Mouse (Mus musculus): ENCODE results near the gene Shisa9. TPM values are rescaled to one million over a fixed set of nuclear protein-coding genes. Genes with fewer than 3 reads are reported as not detected.
"Not testable (repeated sequence)": the region's sequence is repeated elsewhere in the genome, so short reads cannot be mapped to it uniquely, and the experiment has no call there.

Gene Shisa9
- polyA plus RNA-seq (2015; fragmentation: Nextera tagmentation; extraction: Ambion mirVana): 13.8 and 16.9 TPM in 2 replicates

- H3K4me1 ChIP-seq (ENCODE audit: control insufficient read depth, insufficient read depth, low read length): peaks cover 29% of the 10 kb centered on the region
- 0% methylated on average over 38 of the region's 42 CpGs for WGBS
- peaks cover 14% of the 10 kb centered on the region for H3K27me3 ChIP-seq (ENCODE audit: control insufficient read depth, insufficient read depth, low read depth, low read length)
- H3K4me3 ChIP-seq (ENCODE audit: low read depth, low read length): peak within 1 kb of the TSS; percentile 78
- peak; percentile 79 for ATAC-seq
- peak within 1 kb of the TSS; percentile 93 for H3K4me2 ChIP-seq (ENCODE audit: low read length)
- H3K9me3 ChIP-seq (replicated peaks; ENCODE audit: control insufficient read depth, low read length, poor library complexity, severe bottlenecking): no peaks in the 10 kb centered on the region
- peak within 1 kb of the TSS; percentile 83 for H3K27ac ChIP-seq (ENCODE audit: low read length)
- H3K36me3 ChIP-seq (ENCODE audit: control insufficient read depth, insufficient read depth, low read length): no peaks in the 10 kb centered on the region
- H3K9ac ChIP-seq (ENCODE audit: low read depth, low read length): peak within 1 kb of the TSS; percentile 86
These were observed at the start of gene Shisa9 for GRCm38 (mm10) chr16:11983616-11984270. Shisa9 (plus strand) TSS chr16:11984113.

GRCm38 (mm10) chr16:11940477-11940876 is 43.4 kb upstream of the Shisa9 start:
- Histone ChIP-seq H3K36me3 (ENCODE audit: control insufficient read depth, insufficient read depth, low read length) (no peaks in the 10 kb centered on the region), H3K27me3 (ENCODE audit: control insufficient read depth, insufficient read depth, low read depth, low read length) (no peaks in the 10 kb centered on the region), H3K4me2 (ENCODE audit: low read length) (no peak overlapping the region), H3K27ac (ENCODE audit: low read length) (no peak overlapping the region), H3K9ac (ENCODE audit: low read depth, low read length) (no peak overlapping the region), H3K9me3 (replicated peaks; ENCODE audit: control insufficient read depth, low read length, poor library complexity, severe bottlenecking) (no peaks in the 10 kb centered on the region; the same call in 1 of the 2 replicates), H3K4me3 (ENCODE audit: low read depth, low read length) (no peak overlapping the region), H3K4me1 (ENCODE audit: control insufficient read depth, insufficient read depth, low read length) (no peaks in the 10 kb centered on the region)
- no peak for ATAC-seq

DNA sequence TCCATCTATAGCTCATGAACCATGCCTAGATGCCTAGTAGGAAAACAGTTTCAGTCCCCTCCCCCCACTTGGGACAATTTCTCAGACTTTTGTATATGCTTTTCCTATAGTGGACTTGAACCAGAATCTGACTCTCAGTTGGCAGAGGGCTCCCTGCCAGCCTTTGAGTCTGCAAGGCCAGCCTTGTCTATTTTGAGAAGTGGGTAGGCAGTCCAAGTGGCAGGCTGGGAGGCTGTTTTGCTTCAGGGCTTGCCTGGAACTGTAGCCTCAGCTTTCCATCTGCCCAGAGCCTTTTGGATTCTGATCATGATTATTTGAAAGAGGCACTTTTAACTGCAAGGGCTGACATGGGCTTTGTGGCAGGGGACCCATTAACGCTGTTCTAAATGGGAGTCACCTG is 23.2 kb upstream of the Shisa9 start:
- Histone ChIP-seq H3K4me1 (ENCODE audit: control insufficient read depth, insufficient read depth, low read length) (no peaks in the 10 kb centered on the region), H3K9me3 (replicated peaks; ENCODE audit: control insufficient read depth, low read length, poor library complexity, severe bottlenecking) (no peaks in the 10 kb centered on the region), H3K27me3 (ENCODE audit: control insufficient read depth, insufficient read depth, low read depth, low read length) (no peaks in the 10 kb centered on the region), H3K4me3 (ENCODE audit: low read depth, low read length) (no peak overlapping the region), H3K9ac (ENCODE audit: low read depth, low read length) (no peak overlapping the region), H3K4me2 (ENCODE audit: low read length) (no peak overlapping the region), H3K27ac (ENCODE audit: low read length) (no peak overlapping the region), H3K36me3 (ENCODE audit: control insufficient read depth, insufficient read depth, low read length) (no peaks in the 10 kb centered on the region)
- no peak for ATAC-seq
- 77% methylated on average over 1 of the region's 1 CpGs for WGBS

DNA sequence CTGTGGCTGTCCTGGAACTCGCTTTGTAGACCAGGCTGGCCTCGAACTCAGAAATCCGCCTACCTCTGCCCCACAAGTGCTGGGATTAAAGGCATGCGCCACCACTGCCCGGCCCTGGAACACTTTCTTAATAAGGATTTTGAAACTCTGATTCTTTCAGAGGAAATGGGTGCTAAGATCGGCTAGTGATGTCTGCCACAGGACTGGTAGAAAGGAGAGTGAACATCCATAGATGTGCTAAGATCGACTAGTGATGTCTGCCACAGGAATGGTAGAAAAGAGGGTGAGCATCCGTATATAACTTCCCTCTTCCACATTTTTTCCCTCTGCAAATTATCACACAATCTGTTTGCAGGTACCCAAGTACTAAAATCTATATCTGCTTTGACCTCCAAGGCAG is 17.9 kb upstream of the Shisa9 start:
- no peak overlapping the region for H3K27ac ChIP-seq (ENCODE audit: low read length)
- no peak overlapping the region for H3K4me2 ChIP-seq (ENCODE audit: low read length)
- H3K4me1 ChIP-seq (ENCODE audit: control insufficient read depth, insufficient read depth, low read length): no peaks in the 10 kb centered on the region
- WGBS: 90% methylated on average over 8 of the region's 8 CpGs
- H3K4me3 ChIP-seq (ENCODE audit: low read depth, low read length): no peak overlapping the region
- no peak overlapping the region for H3K9ac ChIP-seq (ENCODE audit: low read depth, low read length)
- no peaks in the 10 kb centered on the region for H3K36me3 ChIP-seq (ENCODE audit: control insufficient read depth, insufficient read depth, low read length)
- H3K9me3 ChIP-seq (replicated peaks; ENCODE audit: control insufficient read depth, low read length, poor library complexity, severe bottlenecking): no peaks in the 10 kb centered on the region
- H3K27me3 ChIP-seq (ENCODE audit: control insufficient read depth, insufficient read depth, low read depth, low read length): no peaks in the 10 kb centered on the region
- no peak for ATAC-seq

GRCm38 (mm10) chr16:11966810-11967209 is 17.1 kb upstream of the Shisa9 start:
- H3K27me3 ChIP-seq (ENCODE audit: control insufficient read depth, insufficient read depth, low read depth, low read length): not testable (repeated sequence)

GRCm38 (mm10) chr16:11967579-11967978 is 16.3 kb upstream of the Shisa9 start:
- Histone ChIP-seq H3K27me3 (ENCODE audit: control insufficient read depth, insufficient read depth, low read depth, low read length) (no peaks in the 10 kb centered on the region), H3K9ac (ENCODE audit: low read depth, low read length) (no peak overlapping the region), H3K4me3 (ENCODE audit: low read depth, low read length) (no peak overlapping the region), H3K4me2 (ENCODE audit: low read length) (no peak overlapping the region), H3K27ac (ENCODE audit: low read length) (no peak overlapping the region), H3K36me3 (ENCODE audit: control insufficient read depth, insufficient read depth, low read length) (no peaks in the 10 kb centered on the region), H3K9me3 (replicated peaks; ENCODE audit: control insufficient read depth, low read length, poor library complexity, severe bottlenecking) (no peaks in the 10 kb centered on the region), H3K4me1 (ENCODE audit: control insufficient read depth, insufficient read depth, low read length) (no peaks in the 10 kb centered on the region)
- WGBS: 72% methylated on average over 2 of the region's 2 CpGs
- ATAC-seq: no peak

More at GRCm38 (mm10) chr16:11966810-11967209, 17.1 kb upstream of the Shisa9 start:
- not testable (repeated sequence) for H3K36me3 ChIP-seq (ENCODE audit: control insufficient read depth, insufficient read depth, low read length); H3K4me3 ChIP-seq (ENCODE audit: low read depth, low read length); H3K4me2 ChIP-seq (ENCODE audit: low read length); H3K9ac ChIP-seq (ENCODE audit: low read depth, low read length); H3K27ac ChIP-seq (ENCODE audit: low read length); H3K9me3 ChIP-seq (replicated peaks; ENCODE audit: control insufficient read depth, low read length, poor library complexity, severe bottlenecking); ATAC-seq; H3K4me1 ChIP-seq (ENCODE audit: control insufficient read depth, insufficient read depth, low read length)
- WGBS: 90% methylated on average over 2 of the region's 5 CpGs

GRCm38 (mm10) chr16:11973707-11974106 is 10.2 kb upstream of the Shisa9 start:
- WGBS: 40% methylated on average over 4 of the region's 4 CpGs
- no peak for ATAC-seq

GRCm38 (mm10) chr16:11976737-11977136 is 7.2 kb upstream of the Shisa9 start:
- 78% methylated on average over 2 of the region's 2 CpGs for WGBS
- peaks cover 3% of the 10 kb centered on the region; the same call in 1 of the 2 replicates for H3K4me1 ChIP-seq (ENCODE audit: control insufficient read depth, insufficient read depth, low read length)
- no peak overlapping the region for H3K9ac ChIP-seq (ENCODE audit: low read depth, low read length)
- H3K9me3 ChIP-seq (replicated peaks; ENCODE audit: control insufficient read depth, low read length, poor library complexity, severe bottlenecking): no peaks in the 10 kb centered on the region
- no peak overlapping the region for H3K27ac ChIP-seq (ENCODE audit: low read length)
- H3K4me3 ChIP-seq (ENCODE audit: low read depth, low read length): no peak overlapping the region
- peaks cover 2% of the 10 kb centered on the region for H3K27me3 ChIP-seq (ENCODE audit: control insufficient read depth, insufficient read depth, low read depth, low read length)
- ATAC-seq: no peak
- H3K36me3 ChIP-seq (ENCODE audit: control insufficient read depth, insufficient read depth, low read length): no peaks in the 10 kb centered on the region
- no peak overlapping the region for H3K4me2 ChIP-seq (ENCODE audit: low read length)

More at GRCm38 (mm10) chr16:11973707-11974106, 10.2 kb upstream of the Shisa9 start:
- Histone ChIP-seq H3K36me3 (ENCODE audit: control insufficient read depth, insufficient read depth, low read length) (no peaks in the 10 kb centered on the region), H3K4me2 (ENCODE audit: low read length) (no peak overlapping the region), H3K27ac (ENCODE audit: low read length) (no peak overlapping the region), H3K4me3 (ENCODE audit: low read depth, low read length) (no peak overlapping the region), H3K4me1 (ENCODE audit: control insufficient read depth, insufficient read depth, low read length) (peaks cover 3% of the 10 kb centered on the region; the same call in 1 of the 2 replicates), H3K9me3 (replicated peaks; ENCODE audit: control insufficient read depth, low read length, poor library complexity, severe bottlenecking) (no peaks in the 10 kb centered on the region), H3K27me3 (ENCODE audit: control insufficient read depth, insufficient read depth, low read depth, low read length) (no peaks in the 10 kb centered on the region), H3K9ac (ENCODE audit: low read depth, low read length) (no peak overlapping the region)

DNA sequence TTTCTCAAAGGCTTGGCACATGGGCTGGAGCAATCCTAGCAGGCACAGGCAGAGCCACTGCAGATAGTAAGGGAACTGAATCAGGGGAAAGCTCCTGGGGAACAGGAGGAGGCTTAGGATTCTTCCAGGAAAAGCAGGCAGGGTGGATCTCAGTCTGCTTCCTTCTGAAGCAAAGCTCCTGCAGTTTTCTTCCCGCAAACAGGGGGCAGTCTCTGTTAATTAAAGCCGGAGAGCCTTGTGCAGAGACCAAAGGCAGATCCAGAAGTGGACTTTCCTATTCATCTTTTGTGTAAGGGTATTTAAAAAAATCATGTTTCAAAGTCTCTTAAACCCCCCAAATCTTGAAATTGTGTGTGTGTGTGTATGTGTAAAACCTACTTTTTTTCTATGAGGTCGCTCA is 3.1 kb upstream of the Shisa9 start:
- H3K9ac ChIP-seq (ENCODE audit: low read depth, low read length): peak overlapping the region; percentile 24; the same call in 1 of the 2 replicates
- peaks cover 19% of the 10 kb centered on the region for H3K4me1 ChIP-seq (ENCODE audit: control insufficient read depth, insufficient read depth, low read length)
- no peaks in the 10 kb centered on the region for H3K9me3 ChIP-seq (replicated peaks; ENCODE audit: control insufficient read depth, low read length, poor library complexity, severe bottlenecking)
- 11% methylated on average over 3 of the region's 3 CpGs for WGBS
- no peak overlapping the region for H3K27ac ChIP-seq (ENCODE audit: low read length)
- H3K4me3 ChIP-seq (ENCODE audit: low read depth, low read length): no peak overlapping the region
- H3K36me3 ChIP-seq (ENCODE audit: control insufficient read depth, insufficient read depth, low read length): no peaks in the 10 kb centered on the region
- no peak overlapping the region for H3K4me2 ChIP-seq (ENCODE audit: low read length)
- no peak for ATAC-seq
- H3K27me3 ChIP-seq (ENCODE audit: control insufficient read depth, insufficient read depth, low read depth, low read length): peaks cover 8% of the 10 kb centered on the region
